Mouse (Mus musculus) granulocyte monocyte progenitor cell, adult 5-6 weeks (primary cell): ENCODE measurements around the gene Sfta2. TPM values are rescaled to one million over a fixed set of nuclear protein-coding genes. Genes with fewer than 3 reads are reported as not detected.

Experiments
- ATAC-seq: replicated peaks from 2 replicates; pipeline ENCODE4 v1.8.0; 2016; ENCODE audit warnings: mild to moderate bottlenecking, moderate TSS enrichment, inconsistent platforms; ENCODE audit not compliant: poor library complexity, severe bottlenecking
- total RNA-seq, 2 experiments: library from RNA; stranded (forward) in 1 of 2; stranded (reverse) in 1 of 2; fragments of 200-712, 200-1000 nt in 1 of 2; fragments of >200 nt in 1 of 2; fragmentation: Nextera tagmentation in 1 of 2; gene quantifications; 2 replicates each; pipeline ENCODE4 v1.2.3; 2014 to 2017

Sfta2 gene
- total RNA-seq, 2 experiments from 2014 or later, result not detected

- ATAC-seq, result no peak
Observed at GRCm38 (mm10) chr17:35591731-35592130, 9.6 kb upstream of the Sfta2 start.

GRCm38 (mm10) chr17:35592131-35592530 lies 9.2 kb upstream of the Sfta2 start:
- ATAC-seq, result no peak

GRCm38 (mm10) chr17:35593786-35594185 lies 7.6 kb upstream of the Sfta2 start:
- ATAC-seq, result no peak

GRCm38 (mm10) chr17:35594456-35594855 lies 6.9 kb upstream of the Sfta2 start:
- no peak for ATAC-seq

- no peak for ATAC-seq
Observed at GRCm38 (mm10) chr17:35597399-35597798, 4.0 kb upstream of the Sfta2 start.

GRCm38 (mm10) chr17:35601736-35602354 lies 496 bp downstream of the Sfta2 start:
- ATAC-seq, result no peak

- ATAC-seq, result peak; percentile 59
Observed at GRCm38 (mm10) chr17:35617127-35617526, 15.8 kb downstream of the Sfta2 start.

GRCm38 (mm10) chr17:35626537-35626936 lies 25.2 kb downstream of the Sfta2 start, which contains the start of gene Gm9573:
Gene Gm9573 (minus strand): TSS chr17:35626637.
- no peak for ATAC-seq

GRCm38 (mm10) chr17:35633992-35634391 lies 32.6 kb downstream of the Sfta2 start:
- ATAC-seq, result no peak

GRCm38 (mm10) chr17:35635202-35635601 lies 33.9 kb downstream of the Sfta2 start:
- no peak; the same call in 1 of the 2 replicates for ATAC-seq

GRCm38 (mm10) chr17:35635699-35636111 lies 34.4 kb downstream of the Sfta2 start:
- peak; percentile 66 for ATAC-seq

- ATAC-seq, result peak; percentile 58
Observed at GRCm38 (mm10) chr17:35636363-35636762, 35.0 kb downstream of the Sfta2 start.

- no peak for ATAC-seq
Observed at GRCm38 (mm10) chr17:35638475-35639190, 37.3 kb downstream of the Sfta2 start.

- no peak for ATAC-seq
Observed at GRCm38 (mm10) chr17:35639352-35639751, 38.0 kb downstream of the Sfta2 start.

- no peak for ATAC-seq
Observed at GRCm38 (mm10) chr17:35643609-35644236, 42.4 kb downstream of the Sfta2 start, which contains the start of gene Mucl3. Gene Mucl3 (minus strand): TSS chr17:35643695.

GRCm38 (mm10) chr17:35649429-35649828 lies 48.1 kb downstream of the Sfta2 start:
- ATAC-seq, result no peak

- ATAC-seq, result no peak
Observed at GRCm38 (mm10) chr17:35653086-35653485, 51.7 kb downstream of the Sfta2 start.

GRCm38 (mm10) chr17:35665957-35666515 lies 64.7 kb downstream of the Sfta2 start:
- ATAC-seq, result peak; percentile 58

GRCm38 (mm10) chr17:35666851-35667256 lies 65.5 kb downstream of the Sfta2 start:
- peak; percentile 5; the same call in 1 of the 2 replicates for ATAC-seq

GRCm38 (mm10) chr17:35667334-35668065 lies 66.2 kb downstream of the Sfta2 start, which contains the start of gene Vars2:
Gene Vars2 (minus strand): TSS chr17:35667592.
- ATAC-seq, result peak; percentile 91
